Mouse (Mus musculus): Measurements from ENCODE around the gene Slc4a4.

The Slc4a4 gene

DNA sequence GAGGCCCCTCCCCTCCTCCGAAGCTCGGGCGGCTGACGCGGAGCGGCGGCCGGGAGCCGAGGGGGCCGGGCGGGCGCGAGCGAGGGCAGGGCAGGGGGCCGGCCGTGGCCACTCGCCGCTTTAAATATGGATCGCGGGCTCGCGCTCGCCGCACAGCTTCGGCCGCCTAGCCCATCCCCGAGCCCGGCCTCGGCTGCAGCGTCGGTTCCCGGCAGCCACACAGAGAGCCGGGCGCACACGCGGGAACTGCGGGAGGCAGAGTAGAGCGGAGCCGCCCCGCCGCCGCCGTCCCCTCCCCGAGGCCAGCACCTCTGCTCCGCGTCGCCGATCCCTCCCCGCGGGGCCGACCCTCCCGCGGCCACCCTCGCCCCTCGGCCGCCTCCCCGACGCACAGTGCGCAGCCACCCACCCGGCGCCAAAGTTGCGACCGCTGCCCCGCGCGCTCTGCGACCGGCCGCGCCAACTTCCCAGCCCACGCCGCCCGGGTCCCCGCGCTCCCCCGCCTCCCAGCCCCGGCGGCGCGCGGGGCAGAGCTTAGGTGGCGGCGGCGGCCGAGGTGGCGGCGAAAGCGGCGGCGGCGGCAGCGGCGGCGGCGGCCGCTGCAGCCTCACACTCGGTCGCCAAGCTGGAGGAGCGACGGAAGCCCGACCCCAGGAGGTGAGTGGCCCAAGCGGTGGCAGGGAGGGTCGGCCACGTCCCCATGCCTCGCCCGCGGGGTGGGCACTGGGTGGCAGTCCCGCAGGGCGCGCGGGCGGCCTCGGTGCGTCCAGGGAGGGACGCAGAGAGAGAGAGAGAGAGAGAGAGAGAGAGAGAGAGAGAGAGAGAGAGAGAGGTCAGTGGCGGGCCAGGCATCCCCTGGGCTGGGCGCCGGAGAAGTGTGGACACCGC is at the start of gene Slc4a4:
Slc4a4 (plus strand) TSS at position 151 of the 888 bp plus-strand sequence.
- no peak for DNase-seq (ENCODE audit: low read depth)

DNA sequence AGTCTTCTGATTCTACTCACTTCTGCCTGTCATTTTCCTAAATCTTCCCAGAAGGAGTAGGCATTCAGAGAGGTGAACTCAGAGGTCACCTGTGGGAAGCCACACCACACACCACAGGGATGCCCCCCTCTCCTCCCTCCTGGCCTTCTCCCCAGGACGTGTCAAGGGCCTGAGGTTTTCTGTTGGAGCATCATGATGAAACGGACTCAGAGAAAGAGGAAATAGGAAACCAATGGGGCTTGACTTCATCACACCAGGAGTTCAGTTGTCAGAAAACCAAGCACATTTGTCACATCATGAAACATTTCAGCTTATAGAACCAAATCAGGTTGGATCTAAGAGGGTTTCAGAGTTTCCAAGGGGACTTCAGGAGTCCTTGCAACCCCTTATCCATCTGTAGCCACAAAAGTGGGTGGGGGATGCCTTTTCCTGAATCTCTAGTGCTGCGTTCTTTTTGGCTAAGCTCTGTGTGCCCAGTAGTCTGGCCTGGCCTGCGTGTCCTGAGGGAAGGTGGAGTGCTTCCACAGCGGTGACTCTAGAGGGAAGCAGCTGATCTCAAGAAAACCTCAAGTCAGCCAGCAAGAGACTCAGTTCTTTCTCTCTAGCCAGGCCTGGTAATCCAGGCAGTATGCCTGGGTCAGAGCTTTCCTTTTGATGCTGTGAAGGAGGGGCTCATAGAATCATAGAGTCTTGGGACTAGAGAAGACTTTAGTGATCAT is 46.4 kb upstream of the Slc4a4 start:
- DNase-seq (ENCODE audit: low read depth), result no peak

DNA sequence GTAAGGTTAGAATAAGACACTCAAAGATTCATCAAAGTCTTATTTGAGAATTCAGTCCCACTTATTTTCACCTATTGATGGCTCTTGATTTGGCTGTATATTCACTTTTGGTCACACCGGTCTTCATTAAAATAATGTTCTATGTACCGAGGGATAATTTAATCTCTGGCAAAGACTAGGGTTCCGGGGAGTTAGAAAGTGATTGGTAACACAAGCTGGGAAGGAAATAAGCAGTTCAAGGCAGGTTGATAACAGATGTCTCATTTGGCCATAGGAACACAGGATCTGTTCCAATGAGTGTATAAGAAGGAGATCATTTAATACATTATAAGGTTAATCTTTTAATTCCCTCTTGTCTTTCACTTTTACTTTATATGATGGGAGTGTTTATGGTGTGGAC is 29.3 kb upstream of the Slc4a4 start:
- DNase-seq (ENCODE audit: low read depth), result no peak

DNA sequence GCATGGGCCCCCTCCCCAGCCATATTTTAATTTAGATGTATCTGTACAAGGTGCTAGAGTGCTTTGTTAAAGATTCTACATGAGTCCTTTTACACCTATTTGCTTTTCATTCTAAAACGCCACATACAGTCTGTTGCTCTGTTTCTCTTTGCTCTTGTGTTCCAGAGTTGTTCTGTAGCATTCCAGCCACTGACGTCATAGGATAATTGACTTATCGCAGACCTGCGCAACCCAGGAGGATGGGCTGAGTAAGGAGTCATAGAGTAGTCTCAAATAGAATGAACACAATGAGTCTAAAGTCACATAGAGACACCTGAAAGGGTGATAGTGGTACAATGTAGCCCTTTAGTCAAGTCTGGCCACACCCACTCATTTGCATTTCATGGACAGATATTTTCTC is 28.8 kb upstream of the Slc4a4 start:
- DNase-seq (ENCODE audit: low read depth), result no peak

DNA sequence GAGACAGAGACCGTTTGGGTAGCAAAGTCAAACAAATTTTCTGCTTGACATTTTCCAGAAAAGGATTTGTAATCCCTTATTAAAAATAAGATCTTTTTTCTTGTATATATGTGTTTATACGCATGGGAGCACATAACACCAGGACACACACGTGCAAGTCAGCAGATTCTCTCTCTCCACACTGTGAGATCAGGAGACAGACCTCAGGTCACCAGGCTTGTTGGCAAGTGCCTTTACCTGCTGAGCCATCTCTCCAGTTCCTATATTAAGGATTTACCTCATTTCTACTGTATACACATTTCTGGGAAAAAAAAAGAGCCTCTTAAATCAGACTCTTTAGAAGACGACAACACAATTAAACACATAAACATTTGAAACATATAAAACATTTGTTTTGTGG is 28.4 kb upstream of the Slc4a4 start:
- no peak for DNase-seq (ENCODE audit: low read depth)

DNA sequence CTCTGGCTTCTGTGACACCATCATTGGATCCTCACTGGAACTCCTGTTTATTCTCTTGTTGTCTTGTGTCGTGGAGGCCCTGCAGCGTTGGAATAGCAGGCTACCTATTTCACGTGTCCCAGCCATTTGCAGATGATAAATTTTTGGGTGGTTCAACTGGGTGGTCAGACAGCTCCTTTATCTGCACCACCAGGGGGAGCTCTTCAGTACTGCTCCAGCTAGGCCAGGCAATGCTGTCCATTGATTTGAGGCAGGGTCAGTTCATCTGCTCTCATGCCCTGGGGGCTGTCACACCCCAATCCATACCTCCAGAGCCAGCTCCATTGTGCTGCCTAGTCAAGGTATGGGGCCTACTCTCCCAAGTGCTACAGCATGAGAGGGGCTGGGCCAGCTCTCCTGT is 24.5 kb upstream of the Slc4a4 start:
- DNase-seq (ENCODE audit: low read depth), result no peak

DNA sequence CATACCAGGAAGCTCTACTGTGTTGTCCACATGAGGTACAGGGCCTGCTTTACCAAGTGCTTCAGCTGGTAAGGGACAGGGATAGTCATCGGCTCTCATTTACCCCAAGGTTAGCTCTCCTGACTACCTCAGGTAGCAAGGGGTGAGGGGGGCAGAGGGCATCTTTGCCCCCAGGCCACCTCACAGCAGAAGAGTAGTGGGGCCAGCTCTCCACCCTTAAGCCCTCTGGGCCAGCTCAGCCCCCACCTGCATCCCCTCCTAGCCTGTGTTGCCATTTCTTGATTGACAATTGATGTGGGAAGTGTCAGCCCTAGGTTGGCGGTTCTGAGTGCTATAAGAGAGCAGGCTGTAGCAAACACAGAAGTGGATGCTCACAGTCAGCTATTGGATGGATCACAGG is 23.8 kb upstream of the Slc4a4 start:
- no peak for DNase-seq (ENCODE audit: low read depth)

DNA sequence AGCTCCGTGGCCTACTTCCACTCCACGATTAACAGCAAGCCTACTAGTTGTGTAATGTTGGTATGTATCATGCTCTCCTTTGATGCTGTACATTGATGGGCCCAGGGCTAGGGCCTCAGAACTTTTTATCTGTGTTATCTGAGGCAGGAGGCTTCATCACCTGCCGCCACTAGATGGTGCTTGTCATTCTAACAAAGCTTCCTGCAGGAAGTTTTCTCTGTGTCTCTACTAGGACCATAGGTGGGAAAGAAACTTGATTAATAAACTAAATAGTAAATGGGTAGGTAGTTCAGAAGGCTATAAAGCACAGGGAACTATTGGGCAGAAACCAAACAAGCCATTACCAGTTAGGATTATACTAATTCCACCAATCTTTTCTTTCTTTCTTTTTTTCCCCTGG is 2.5 kb upstream of the Slc4a4 start:
- no peak for DNase-seq (ENCODE audit: low read depth)

DNA sequence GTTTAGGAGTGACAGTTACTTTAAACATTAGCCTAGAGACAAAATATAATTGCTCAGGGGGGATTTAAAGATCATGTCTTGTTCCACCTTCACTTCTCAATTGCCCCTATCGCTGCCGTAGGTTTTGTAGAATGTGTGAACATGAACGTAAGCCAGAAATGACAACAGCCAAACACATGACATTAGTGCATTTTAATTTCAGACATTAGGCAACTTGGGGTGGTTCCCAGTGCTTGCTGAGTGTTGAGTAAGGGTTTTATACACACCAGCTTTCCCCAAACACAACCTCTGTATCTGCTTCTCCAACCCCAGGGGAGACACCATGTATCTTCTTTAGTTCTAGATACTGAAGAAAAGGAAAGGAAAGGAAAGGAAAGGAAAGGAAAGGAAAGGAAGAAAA is 1.1 kb upstream of the Slc4a4 start:
- no peak for DNase-seq (ENCODE audit: low read depth)

DNA sequence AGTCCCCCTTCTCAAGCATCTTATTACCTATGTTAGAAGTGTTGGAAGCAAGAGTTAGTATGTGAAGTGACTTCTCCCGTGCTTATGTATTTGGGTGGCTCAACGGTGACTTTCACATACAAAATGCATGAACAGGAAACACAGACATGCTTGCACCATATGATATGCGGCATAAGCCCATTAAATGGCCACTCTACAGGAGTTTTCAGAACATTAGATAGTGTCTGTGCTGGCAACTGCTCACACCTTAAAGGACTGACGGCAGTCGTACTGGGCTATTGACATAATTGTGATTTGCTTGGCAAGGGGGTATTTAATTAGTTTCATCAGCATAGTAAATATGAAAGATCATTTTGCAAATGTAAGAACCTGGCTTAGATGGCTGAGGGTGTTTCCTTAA is 674 bp upstream of the Slc4a4 start:
- DNase-seq (ENCODE audit: low read depth), result no peak

DNA sequence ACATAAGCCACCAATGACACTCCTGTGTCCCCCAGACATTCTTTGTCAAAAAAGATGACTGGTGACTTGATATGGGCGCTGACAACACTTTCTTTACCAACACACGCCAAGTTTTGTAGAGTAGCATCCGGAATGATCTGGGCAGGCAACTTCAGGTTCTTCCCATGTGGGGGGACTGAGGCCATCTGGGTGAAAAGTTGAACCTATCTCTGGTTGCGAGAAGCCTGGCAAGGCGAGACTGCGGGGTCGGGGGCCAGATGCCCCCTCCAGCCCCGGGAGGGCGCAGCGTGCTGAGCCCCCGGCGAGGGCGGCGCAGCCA is 310 bp upstream of the Slc4a4 start:
- DNase-seq (ENCODE audit: low read depth), result no peak

DNA sequence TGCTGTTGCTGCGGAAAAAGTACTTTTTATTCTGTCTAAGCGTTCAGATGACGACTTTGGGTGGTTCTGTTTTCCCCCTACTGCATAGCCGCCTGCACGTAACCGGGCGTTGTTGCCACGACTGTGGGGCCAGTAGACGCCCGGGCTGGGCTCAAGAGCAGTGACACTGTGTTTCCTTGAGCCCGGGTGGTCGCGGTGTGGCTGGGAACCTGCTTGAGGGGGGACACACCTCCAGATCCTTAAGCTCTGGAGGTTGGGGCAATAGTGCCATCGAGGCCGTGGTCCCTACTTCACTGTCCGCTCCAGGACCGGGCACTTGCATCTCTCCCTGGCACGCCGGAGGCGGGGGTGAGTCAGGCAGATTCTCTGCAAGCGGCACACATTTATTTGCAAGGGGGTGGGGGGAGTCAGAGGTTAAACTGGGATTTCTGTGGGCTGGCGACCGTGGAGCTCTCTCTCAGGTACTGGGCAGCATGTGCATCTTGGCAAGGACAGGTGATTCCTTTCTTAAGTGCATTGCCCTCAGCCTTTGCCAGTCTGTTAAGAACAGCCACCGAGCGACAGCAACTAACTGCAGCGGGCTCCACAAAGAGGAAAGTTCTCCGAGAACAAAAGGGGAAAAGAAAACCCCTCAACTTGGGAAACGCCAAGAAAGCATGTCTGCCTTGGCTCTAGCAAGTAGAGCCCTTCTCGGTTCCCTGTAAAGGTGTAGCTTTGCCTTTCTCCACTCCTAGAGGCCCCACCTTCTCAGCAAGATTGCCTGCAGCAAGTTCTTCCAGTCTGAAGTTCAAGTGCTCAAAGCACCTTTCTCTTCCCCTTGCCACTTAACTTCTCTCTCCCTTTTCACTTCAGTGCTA is 1.2 kb downstream of the Slc4a4 start:
- DNase-seq (ENCODE audit: low read depth), result no peak

DNA sequence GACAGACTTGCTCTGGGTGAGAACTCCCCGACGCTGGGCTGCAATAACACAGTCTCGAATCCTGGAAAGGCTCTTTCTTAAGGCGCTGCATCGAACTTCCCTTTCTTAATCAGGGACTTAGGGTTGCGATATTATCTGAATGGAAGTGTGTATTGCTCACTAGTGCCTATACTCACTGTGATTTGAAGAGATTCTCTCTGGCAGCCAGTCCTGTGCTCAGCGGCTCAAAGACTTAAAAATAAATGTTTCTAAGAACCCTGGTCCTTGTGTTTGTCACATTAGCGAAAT is 1.7 kb downstream of the Slc4a4 start:
- no peak for DNase-seq (ENCODE audit: low read depth)

DNA sequence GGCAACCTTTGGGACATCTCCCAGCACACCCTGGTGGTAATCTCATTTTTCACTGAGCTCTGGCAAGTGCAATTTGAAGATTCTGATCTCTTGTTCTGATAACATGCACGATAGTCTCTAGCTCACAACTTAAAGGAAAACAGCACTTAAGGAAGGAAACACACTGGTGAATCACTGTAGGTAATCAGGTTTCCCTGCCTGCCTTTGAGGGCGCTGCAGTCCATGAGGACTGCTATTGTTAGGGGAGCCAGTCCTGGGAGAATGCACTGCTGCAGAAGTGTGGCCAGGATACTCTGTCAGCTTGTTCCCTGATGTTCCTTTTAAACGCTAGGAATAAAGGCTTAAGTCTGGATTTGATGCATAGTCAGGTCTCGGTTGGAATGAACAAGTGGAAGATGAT is 2.7 kb downstream of the Slc4a4 start:
- no peak for DNase-seq (ENCODE audit: low read depth)

DNA sequence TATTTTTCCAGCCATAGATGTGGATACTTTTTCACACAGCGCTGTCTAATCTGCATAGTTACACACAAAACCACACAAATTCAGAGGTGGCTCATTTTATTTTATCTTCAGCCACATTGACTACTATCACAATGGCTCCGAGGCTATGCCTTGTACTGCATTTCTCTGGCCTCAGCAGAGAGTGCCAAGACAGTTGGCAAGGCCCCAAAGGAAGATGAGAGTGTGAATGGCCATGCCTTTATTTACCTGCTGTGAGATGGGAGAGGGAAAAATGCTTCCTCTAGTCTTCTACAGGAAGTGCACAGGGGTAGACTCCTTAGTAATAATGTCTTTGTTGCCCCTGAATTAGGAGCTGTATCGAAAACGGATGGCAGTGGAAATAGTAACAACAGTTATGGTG is 3.5 kb downstream of the Slc4a4 start:
- no peak for DNase-seq (ENCODE audit: low read depth)

DNA sequence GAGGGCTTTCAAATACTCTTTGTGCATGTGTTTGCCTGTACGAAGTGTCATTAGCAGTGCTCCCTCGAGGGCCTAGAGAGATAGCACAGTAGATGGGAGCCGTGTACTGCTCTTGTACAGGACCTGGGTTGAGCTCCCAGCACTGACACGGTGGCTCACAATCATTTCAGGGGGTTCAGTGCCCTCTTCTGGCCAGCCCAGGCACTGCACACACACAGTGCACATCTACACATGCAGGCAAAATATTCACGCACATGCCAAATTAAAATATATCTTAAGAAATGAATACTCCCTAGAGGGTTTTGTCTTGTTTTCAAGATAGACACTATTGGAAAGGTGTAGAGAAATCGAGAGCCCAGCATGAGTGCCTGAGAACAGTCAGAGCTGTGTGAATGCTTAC is 10.0 kb downstream of the Slc4a4 start:
- no peak for DNase-seq (ENCODE audit: low read depth)

DNA sequence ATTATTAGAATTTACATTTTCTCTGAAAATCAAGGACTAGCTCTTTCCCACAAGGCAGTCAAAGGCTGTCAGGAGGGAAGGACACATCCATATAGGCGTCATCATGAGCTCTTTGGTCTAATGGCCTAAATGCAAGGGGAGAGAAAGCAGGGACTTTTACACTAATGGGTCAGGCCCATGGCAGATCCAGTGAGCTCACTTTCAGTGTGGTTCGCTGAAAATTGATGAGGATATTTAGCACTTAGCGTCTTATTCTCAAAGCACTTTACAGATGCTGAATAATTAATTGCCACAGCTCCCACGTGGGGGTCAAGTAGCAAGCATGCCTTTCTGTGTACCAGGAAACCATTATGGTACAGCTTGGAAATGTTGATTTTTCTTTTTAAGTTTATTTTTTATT is 16.5 kb downstream of the Slc4a4 start:
- no peak for DNase-seq (ENCODE audit: low read depth)

DNA sequence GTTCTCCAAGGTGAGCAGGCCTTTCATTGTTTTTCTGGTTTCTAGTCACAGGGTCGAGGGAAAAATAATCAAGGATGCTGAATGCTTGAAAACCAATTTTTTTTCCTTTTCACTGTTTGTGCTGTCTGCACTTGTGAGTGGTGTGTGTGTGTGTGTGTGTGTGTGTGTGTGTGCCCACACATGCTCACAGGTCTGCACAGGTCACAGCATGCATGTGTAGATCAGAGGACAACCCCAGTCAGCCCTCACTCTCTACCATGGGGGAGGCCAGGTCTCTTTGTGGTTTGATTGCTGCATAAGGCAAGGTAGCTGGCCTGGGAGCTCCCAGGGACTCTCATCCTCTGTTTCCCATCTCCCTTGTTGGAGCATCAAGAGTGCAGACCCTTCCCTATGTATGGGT is 16.9 kb downstream of the Slc4a4 start:
- no peak for DNase-seq (ENCODE audit: low read depth)

DNA sequence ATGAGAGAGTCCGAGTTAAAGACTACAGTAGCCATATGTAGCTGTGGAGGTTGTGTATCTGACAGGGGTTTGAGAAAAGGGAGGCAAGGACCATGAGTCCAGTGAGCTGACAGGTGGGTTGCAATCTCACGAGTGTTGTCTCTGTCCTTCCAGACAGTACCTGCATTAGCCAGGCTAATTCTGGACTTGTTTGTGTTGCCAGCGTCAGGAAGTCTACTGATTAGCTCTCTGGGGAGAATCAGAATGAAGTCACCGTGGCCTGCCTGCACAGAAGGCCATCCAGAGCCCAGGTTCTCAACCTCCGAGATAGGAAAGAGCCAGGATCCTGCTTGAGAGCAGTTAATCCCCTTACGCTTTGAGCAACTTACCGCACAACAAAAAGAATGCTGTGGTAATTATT is 18.2 kb downstream of the Slc4a4 start:
- DNase-seq (ENCODE audit: low read depth), result no peak

DNA sequence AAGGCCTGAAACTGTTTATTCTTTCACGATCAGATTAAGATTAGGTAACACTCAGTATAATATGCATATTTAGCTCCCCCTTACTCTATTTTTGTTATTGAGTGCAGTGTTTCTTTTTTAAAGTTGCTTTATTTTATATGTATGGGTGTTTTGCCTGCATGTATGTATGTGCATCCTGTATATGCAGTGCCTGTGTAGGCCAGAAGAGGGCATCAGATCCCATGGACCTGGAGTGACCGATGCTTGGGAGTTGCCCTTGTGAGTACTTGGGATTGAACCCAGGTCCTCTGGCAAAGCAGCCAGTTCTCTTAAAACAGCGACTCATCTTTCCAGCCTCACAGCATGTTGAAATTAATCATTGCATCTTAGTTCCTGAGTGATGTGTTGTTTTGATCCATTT is 21.0 kb downstream of the Slc4a4 start:
- no peak for DNase-seq (ENCODE audit: low read depth)

DNA sequence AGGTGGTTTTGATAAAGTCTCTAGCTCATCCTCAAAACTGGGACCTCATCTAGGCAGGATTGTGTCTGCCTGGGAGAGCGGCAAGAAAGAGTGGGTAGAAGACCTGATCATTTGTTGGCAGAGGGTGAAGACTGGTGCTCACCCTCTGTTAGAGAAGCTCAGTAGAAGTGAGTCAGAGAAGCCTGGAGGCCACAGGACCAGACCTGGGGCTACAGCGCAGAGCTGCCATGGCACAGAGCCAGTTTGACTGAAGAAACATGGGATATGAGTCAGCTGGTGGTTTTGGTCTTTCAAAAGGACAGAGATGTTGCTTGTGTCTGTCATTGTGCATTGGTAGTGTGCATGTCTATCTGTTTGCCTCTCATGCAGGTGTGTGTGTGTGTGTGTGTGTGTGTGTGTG is 26.0 kb downstream of the Slc4a4 start:
- no peak for DNase-seq (ENCODE audit: low read depth)

DNA sequence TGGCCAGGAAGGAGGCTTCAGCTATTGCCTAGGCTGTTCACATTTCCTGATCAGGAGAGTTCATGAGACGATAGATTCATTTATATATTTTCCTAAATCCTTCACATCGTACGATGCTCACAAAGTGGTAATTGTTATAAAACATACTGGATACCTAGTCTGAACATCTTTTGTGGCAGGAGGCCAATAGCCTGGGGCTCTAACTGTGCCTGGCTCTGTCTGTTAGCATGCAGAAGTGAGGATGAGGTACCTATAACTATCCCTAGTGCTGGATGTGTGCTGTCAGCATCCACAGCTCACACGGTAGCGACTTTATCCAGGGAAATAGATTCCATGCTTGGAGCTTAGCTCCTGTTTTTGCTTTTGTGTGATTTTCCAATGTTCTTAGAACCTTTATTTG is 28.5 kb downstream of the Slc4a4 start:
- DNase-seq (ENCODE audit: low read depth), result no peak

DNA sequence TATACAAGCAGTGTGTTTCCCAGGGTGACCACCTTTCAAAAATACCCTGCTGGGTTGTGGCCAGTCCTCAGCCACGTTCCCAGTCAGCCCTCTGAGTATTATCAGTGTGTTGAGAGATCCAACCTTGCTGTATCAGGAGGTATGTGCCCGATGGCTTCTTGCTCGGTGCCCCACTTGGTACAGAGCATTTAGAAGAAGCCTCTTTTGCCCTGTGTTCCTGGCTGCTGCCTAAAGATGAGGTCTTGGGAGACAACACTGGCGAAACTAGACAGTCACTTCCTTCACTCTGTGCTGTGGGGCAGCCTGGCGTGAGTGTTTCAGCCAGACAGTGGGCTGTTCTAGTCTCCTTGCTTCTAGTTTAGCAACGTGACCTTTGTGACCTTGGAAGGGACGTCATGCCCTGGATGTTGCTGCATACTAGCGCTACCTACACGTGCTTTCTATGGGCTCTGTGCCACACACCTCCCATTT is 29.9 kb downstream of the Slc4a4 start:
- DNase-seq (ENCODE audit: low read depth), result no peak

Measured in c-Kit-positive CD71-negative TER-119-negative erythroid progenitor cells, embryonic 14.5 days (primary cell).